Mouse (Mus musculus) cerebellum, adult 2 months (tissue): Measurements from ENCODE around the gene Gm17606. TPM values are rescaled to one million over a fixed set of nuclear protein-coding genes. Genes with fewer than 3 reads are reported as not detected.

ENCODE experiments used
- DNase-seq, 2 experiments: peaks; one replicate each; pipeline ENCODE4 v3.0.0; 2021
- H3K27ac ChIP-seq: fragments of 200-500 bp; 2 replicates; pipeline ENCODE4 v1.5.1; 2012; ENCODE audit warnings: low read length, control low read depth, inconsistent platforms; ENCODE audit not compliant: insufficient read depth
- H3K27me3 ChIP-seq: fragments of 200-500 bp; 2 replicates; pipeline ENCODE4 v1.6.1; 2012; ENCODE audit warnings: inconsistent platforms, mild to moderate bottlenecking, low read length, moderate library complexity; ENCODE audit not compliant: control insufficient read depth, insufficient read depth
- H3K4me1 ChIP-seq: fragments of 200-500 bp; 2 replicates; pipeline ENCODE4 v1.6.1; 2011; ENCODE audit warnings: low read length; ENCODE audit not compliant: control insufficient read depth, insufficient read depth
- H3K4me3 ChIP-seq: fragments of 200-500 bp; replicated peaks from 2 replicates; pipeline ENCODE3; 2011; ENCODE audit warnings: mild to moderate bottlenecking, low read depth, low read length, control low read depth; ENCODE audit not compliant: insufficient read depth
- CTCF ChIP-seq: fragments of 200-500 bp; IDR thresholded peaks from 2 replicates; pipeline ENCODE4 v1.5.1; 2011; ENCODE audit warnings: low read depth, mild to moderate bottlenecking, control low read depth, low read length, moderate library complexity, borderline replicate concordance; ENCODE audit not compliant: insufficient read depth
- POLR2A ChIP-seq: fragments of 200-500 bp; IDR thresholded peaks from 2 replicates; pipeline ENCODE4 v1.6.1; 2011; ENCODE audit warnings: low read length, control low read depth, borderline replicate concordance; ENCODE audit not compliant: insufficient read depth
- whole genome bisulfite sequencing: fragments of 180-500 bp; shearing (Covaris S2); methylation state at CpG from one replicate; pipeline ENCODE4 v1.1.7; 2018; 5-methylcytosine and 5-hydroxymethylcytosine counted together
- polyA plus RNA-seq: library from polyadenylated mRNA; depleted of rRNA; stranded (reverse); fragments of >200 nt; gene quantifications from 2 replicates; pipeline ENCODE4 v1.2.3, GENCODE M21; 2012

Gm17606 gene
- polyA plus RNA-seq, 1 experiment, result not detected

DNA sequence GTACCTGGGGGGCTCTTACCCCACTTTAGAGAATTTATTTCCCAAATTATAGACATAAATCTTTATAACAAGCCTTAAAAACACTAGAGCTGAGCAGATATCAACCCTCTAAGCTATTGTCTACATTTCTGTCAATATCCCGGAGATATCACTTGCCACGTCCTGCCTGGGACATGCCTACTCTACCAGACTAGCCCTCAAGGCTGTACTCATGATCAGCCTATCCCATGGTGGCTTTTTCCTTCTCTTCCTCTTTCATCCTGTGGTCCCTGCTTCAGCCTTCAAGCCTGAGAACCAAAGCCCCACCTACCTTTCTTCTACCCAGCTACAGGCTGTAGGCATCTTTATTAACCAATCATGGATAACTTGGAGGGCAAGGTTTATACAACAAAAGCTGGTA lies 11.0 kb upstream of the Gm17606 start:
- H3K27ac ChIP-seq, result no peak overlapping the region
- no peaks in the 10 kb centered on the region for H3K27me3 ChIP-seq
- H3K4me3 ChIP-seq, result no peak overlapping the region
- no peak for DNase-seq
- H3K4me1 ChIP-seq, result no peaks in the 10 kb centered on the region
- TF ChIP-seq CTCF, result no peak
- no peak for TF ChIP-seq POLR2A
- 92% methylated on average over 2 of the region's 2 CpGs for WGBS

DNA sequence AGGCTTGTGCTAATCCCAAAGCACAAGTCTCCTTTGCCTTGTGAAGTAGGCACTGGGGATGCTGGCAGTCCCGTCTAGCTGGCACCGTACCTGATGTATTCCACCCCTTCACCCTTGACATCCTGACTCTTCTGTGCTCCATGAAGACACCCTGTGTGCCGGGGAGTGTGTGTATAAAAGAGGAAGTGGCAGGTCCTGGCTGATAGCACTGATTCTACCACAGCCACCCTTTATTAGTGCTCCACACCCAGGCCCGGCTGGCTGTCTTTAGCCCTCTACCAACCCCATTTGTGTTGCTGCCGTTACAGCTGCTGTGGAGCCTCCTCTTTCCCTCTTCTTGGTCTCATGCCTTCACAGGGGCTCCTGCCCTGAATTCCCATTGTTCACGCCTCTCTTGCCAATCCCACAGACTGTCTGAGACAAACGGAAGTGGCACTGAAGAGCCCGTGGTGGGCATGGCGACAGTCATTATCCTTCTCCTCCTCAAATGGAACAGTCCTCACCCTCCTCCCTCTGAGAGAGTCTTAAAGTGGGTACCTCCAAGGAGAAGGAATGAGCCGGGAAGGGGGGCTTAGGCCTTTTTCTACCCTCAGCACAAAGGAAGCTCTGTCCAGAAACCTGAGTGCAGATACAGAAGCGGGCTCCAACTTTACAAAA lies 10.0 kb upstream of the Gm17606 start:
- Histone ChIP-seq H3K27ac (no peak overlapping the region), H3K4me1 (no peaks in the 10 kb centered on the region), H3K27me3 (no peaks in the 10 kb centered on the region), H3K4me3 (no peak overlapping the region)
- TF ChIP-seq CTCF (no peak), POLR2A (no peak)
- no peak for DNase-seq
- 59% methylated on average over 11 of the region's 11 CpGs for WGBS

DNA sequence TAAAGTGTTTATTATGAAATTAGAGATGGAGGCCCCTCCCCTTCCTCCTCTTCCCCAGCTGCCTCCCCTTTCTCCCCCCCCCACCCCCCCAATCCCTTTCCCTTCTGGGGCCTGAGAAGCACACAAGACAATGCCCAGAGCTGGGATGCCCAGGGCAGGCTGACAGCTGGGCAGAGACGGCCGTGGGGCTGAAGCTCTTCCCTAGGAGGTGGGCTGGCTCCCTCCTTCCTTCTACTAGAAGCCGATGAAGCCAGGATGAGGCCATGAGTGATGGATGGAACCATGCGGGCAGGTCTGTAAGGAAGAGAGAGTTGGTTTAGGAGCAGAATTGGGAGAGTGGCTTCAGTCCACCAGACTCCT lies 9.5 kb upstream of the Gm17606 start:
- WGBS, result 35% methylated on average over 4 of the region's 4 CpGs
- no peak overlapping the region for H3K4me3 ChIP-seq
- DNase-seq, result no peak
- TF ChIP-seq CTCF, result no peak
- no peak for TF ChIP-seq POLR2A
- no peaks in the 10 kb centered on the region for H3K27me3 ChIP-seq
- H3K4me1 ChIP-seq, result no peaks in the 10 kb centered on the region
- no peak overlapping the region for H3K27ac ChIP-seq

DNA sequence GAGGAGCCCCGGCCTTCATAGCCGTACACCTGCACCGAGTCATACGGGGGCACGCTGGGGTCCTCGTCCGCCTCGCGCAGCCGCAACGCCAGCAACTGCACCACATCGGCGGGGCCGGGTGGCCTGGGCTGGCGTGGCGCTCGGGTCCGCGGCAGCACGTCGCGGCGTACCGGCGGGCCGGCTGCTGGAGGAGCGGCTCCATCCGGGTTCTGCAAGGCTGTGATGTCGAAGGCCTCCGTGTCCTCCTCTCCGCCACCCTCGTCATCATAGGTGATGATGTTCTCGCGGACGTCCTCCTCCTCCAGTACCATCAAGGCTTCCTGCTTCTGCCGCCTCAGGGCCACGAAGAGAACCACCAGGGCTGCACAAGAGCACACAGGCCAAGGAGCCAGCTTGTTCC lies 8.5 kb upstream of the Gm17606 start:
- WGBS, result 91% methylated on average over 37 of the region's 37 CpGs
- Histone ChIP-seq H3K4me3 (no peak overlapping the region), H3K27ac (no peak overlapping the region), H3K4me1 (no peaks in the 10 kb centered on the region), H3K27me3 (no peaks in the 10 kb centered on the region)
- TF ChIP-seq POLR2A (no peak), CTCF (no peak)
- no peak for DNase-seq

DNA sequence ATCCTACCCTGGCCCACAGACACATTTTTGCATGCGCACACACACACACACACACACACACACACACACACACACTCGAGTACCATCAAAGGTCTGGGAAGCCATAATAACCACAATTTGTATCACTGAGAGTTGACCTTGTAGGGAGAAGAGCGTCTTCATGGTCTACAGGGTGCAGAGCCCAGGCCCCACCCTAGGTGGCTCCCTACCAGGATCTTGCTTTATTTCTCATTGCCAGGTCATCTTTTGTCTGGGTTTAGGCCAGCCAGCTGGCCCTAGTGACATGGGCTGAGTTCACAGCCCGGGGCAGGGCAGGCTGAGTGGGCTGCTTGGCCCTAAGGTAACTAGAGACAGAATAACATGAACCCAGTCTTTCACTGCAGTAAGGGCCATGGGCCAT lies 6.6 kb upstream of the Gm17606 start:
- WGBS, result 58% methylated on average over 4 of the region's 4 CpGs
- no peaks in the 10 kb centered on the region for H3K27me3 ChIP-seq
- no peak for DNase-seq
- TF ChIP-seq CTCF (no peak), POLR2A (no peak)
- no peak overlapping the region for H3K4me3 ChIP-seq
- H3K27ac ChIP-seq, result no peak overlapping the region
- no peaks in the 10 kb centered on the region for H3K4me1 ChIP-seq

DNA sequence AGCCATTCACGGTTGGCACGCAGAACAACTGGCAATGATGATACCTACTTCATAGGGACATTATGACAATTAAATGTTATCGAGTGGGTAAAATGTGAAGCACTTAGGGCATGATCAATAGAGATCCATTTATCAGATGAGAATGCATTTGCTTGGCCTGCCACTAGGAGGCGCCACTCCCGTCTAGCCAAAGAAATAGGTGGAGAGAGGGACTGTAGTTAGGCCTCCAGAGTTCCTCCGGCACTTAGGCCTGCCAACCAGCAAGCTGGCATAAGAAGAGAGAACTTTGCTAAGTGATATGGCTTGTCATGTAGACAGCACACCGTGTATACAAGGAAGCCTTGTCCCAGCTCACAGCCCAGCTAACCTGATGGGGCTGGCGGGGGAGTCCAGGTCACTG lies 3.8 kb upstream of the Gm17606 start:
- H3K27ac ChIP-seq, result no peak overlapping the region
- no peak overlapping the region for H3K4me3 ChIP-seq
- H3K4me1 ChIP-seq, result no peaks in the 10 kb centered on the region
- H3K27me3 ChIP-seq, result no peaks in the 10 kb centered on the region
- peak in 1 of 2 experiments; percentile 56 for DNase-seq
- TF ChIP-seq CTCF (peak; percentile 84), POLR2A (no peak)
- 49% methylated on average over 8 of the region's 8 CpGs for WGBS

DNA sequence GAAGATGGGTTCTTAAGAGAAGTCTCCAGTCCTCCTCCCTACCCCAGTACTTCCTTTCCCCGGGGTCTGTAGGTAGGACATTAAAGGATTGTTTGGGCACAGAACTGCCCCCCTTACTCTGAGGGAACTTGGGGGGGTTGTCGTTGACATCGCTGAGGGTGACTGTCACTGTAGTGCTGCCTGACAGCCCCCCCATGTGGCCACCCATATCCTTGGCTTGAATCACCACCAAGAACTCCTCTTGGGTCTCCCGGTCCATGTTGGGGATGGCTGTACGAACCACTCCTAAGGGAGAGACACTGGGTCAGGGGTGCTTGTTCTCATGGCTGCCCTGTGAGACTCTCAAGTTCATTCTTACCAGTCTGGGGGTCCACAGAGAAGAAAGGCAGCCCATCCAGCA lies 2.5 kb upstream of the Gm17606 start:
- no peaks in the 10 kb centered on the region for H3K4me1 ChIP-seq
- no peak overlapping the region for H3K4me3 ChIP-seq
- no peak overlapping the region for H3K27ac ChIP-seq
- TF ChIP-seq CTCF (no peak), POLR2A (no peak)
- H3K27me3 ChIP-seq, result no peaks in the 10 kb centered on the region
- 53% methylated on average over 5 of the region's 5 CpGs for WGBS
- DNase-seq, result no peak

DNA sequence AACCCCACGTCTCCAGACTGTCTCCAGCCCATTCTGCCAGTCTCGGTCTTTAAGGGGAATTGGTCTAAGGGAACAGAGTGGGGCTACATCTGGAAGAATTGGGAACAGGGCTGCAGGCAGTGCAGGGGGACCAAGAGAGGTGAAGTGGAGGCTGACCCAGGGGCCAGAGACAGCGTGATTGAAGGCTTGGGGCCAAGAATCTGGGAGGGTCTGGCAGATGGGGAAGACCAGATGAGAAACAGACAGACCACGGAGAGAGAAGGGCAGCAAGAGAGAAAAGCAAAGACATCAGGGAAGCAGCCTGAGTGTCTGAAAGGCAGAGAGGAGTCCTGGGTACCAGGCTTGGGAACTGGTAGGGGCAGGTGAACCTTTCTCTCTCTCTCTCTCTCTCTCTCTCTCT lies 631 bp upstream of the Gm17606 start:
- Histone ChIP-seq H3K27ac (no peak overlapping the region), H3K4me1 (no peaks in the 10 kb centered on the region), H3K27me3 (no peaks in the 10 kb centered on the region), H3K4me3 (no peak overlapping the region)
- TF ChIP-seq POLR2A, result no peak
- no peak for TF ChIP-seq CTCF
- WGBS, result 55% methylated on average over 4 of the region's 4 CpGs
- DNase-seq, result no peak
